Mouse (Mus musculus): ENCODE data around the gene Pim1.

DNA sequence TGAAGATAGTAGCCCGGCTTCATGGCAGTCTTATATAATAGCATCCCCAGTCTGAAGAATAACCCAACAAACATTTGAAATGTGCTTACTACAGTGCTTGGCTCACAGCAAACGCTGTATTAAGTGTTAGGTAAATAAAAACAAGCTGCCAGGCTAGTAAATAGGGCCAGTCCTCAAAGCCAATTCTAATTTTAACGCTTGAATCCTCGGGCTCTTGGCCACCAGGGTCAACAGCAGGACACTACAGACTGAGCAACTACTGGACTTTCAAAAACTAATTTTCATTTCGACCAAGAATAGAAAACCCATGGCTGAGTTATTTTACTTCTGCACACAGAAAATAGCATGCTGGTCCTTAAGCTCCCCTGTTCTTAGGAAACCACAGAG is 30.4 kb upstream of the Pim1 start:
- TF ChIP-seq CTCF (IDR thresholded peaks at IDR 0.05; ENCODE audit: insufficient read depth, low read length): no peak
- no peak for TF ChIP-seq POLR2A (IDR thresholded peaks at IDR 0.05; ENCODE audit: borderline replicate concordance, extremely low read depth, low read depth, low read length)

Data from lung, adult 2 months (tissue).